Mouse (Mus musculus): Measurements from ENCODE around the gene Mast4.

The Mast4 gene

GRCm38 (mm10) chr13:103048954-103049353 lies 285.3 kb downstream of the Mast4 start:
- DNase-seq (ENCODE audit: low spot score): no peak

GRCm38 (mm10) chr13:103043692-103044091 lies 290.6 kb downstream of the Mast4 start:
- DNase-seq (ENCODE audit: low spot score): no peak

GRCm38 (mm10) chr13:103043011-103043410 lies 291.3 kb downstream of the Mast4 start:
- DNase-seq (ENCODE audit: low spot score): no peak

GRCm38 (mm10) chr13:103037466-103037865 lies 296.8 kb downstream of the Mast4 start:
- DNase-seq (ENCODE audit: low spot score): no peak

GRCm38 (mm10) chr13:103029377-103029776 lies 304.9 kb downstream of the Mast4 start:
- DNase-seq (ENCODE audit: low spot score): no peak

GRCm38 (mm10) chr13:103027456-103028078 lies 306.7 kb downstream of the Mast4 start:
- no peak for DNase-seq (ENCODE audit: low spot score)

GRCm38 (mm10) chr13:103025461-103025860 lies 308.8 kb downstream of the Mast4 start:
- DNase-seq (ENCODE audit: low spot score): peak; percentile 10

- no peak for DNase-seq (ENCODE audit: low spot score)
Measured at GRCm38 (mm10) chr13:103018481-103018880, 315.8 kb downstream of the Mast4 start.

- DNase-seq (ENCODE audit: low spot score): no peak
Measured at GRCm38 (mm10) chr13:103017661-103018060, 316.6 kb downstream of the Mast4 start.

GRCm38 (mm10) chr13:103015131-103015750 lies 319.1 kb downstream of the Mast4 start:
- no peak for DNase-seq (ENCODE audit: low spot score)

- peak; percentile 13 for DNase-seq (ENCODE audit: low spot score)
Measured at GRCm38 (mm10) chr13:103014631-103015030, 319.7 kb downstream of the Mast4 start.

- DNase-seq (ENCODE audit: low spot score): no peak
Measured at GRCm38 (mm10) chr13:103014222-103014621, 320.1 kb downstream of the Mast4 start.

GRCm38 (mm10) chr13:103005227-103005626 lies 329.1 kb downstream of the Mast4 start:
- DNase-seq (ENCODE audit: low spot score): no peak

GRCm38 (mm10) chr13:103001831-103002230 lies 332.5 kb downstream of the Mast4 start:
- DNase-seq (ENCODE audit: low spot score): no peak

GRCm38 (mm10) chr13:103000891-103001290 lies 333.4 kb downstream of the Mast4 start:
- no peak for DNase-seq (ENCODE audit: low spot score)

- DNase-seq (ENCODE audit: low spot score): peak; percentile 4
Measured at GRCm38 (mm10) chr13:102994098-102994497, 340.2 kb downstream of the Mast4 start.

GRCm38 (mm10) chr13:102992680-102993423 lies 341.4 kb downstream of the Mast4 start:
- DNase-seq (ENCODE audit: low spot score): no peak

GRCm38 (mm10) chr13:102991928-102992327 lies 342.4 kb downstream of the Mast4 start:
- DNase-seq (ENCODE audit: low spot score): no peak

- no peak for DNase-seq (ENCODE audit: low spot score)
Measured at GRCm38 (mm10) chr13:102991196-102991595, 343.1 kb downstream of the Mast4 start.

GRCm38 (mm10) chr13:102990085-102990484 lies 344.2 kb downstream of the Mast4 start:
- DNase-seq (ENCODE audit: low spot score): no peak

GRCm38 (mm10) chr13:102989616-102990015 lies 344.7 kb downstream of the Mast4 start:
- no peak for DNase-seq (ENCODE audit: low spot score)

GRCm38 (mm10) chr13:102988976-102989375 lies 345.3 kb downstream of the Mast4 start:
- DNase-seq (ENCODE audit: low spot score): no peak

- no peak for DNase-seq (ENCODE audit: low spot score)
Measured at GRCm38 (mm10) chr13:102988251-102988895, 345.9 kb downstream of the Mast4 start.

Measured in ovary, adult 18-20 months (tissue).